Mouse (Mus musculus) limb, embryonic 15.5 days (tissue): ENCODE data around the gene Irf2. TPM values are rescaled to one million over a fixed set of nuclear protein-coding genes. Genes with fewer than 3 reads are reported as not detected.

Experiments used
- ATAC-seq: fragments of 200-750 bp; cut with Nextera tagmentation; 2 replicates; pipeline ENCODE4 v1.8.0; 2017; ENCODE audit warnings: low read depth, moderate TSS enrichment; ENCODE audit not compliant: insufficient number of reproducible peaks, low FRiP score, low TSS enrichment
- H3K27ac ChIP-seq: fragments of 300-500 bp; sonication (generic); 2 replicates; pipeline ENCODE4 v1.5.1; 2015; ENCODE audit warnings: moderate library complexity, mild to moderate bottlenecking, inconsistent platforms
- H3K27me3 ChIP-seq: fragments of 300-500 bp; sonication (generic); 2 replicates; pipeline ENCODE4 v1.6.1; 2015; ENCODE audit warnings: inconsistent platforms
- H3K36me3 ChIP-seq: fragments of 300-500 bp; sonication (generic); 2 replicates; pipeline ENCODE4 v1.6.1; 2015; ENCODE audit warnings: inconsistent platforms
- H3K4me1 ChIP-seq: fragments of 300-500 bp; sonication (generic); 2 replicates; pipeline ENCODE4 v1.6.1; 2015; ENCODE audit warnings: inconsistent platforms
- H3K4me2 ChIP-seq: fragments of 300-500 bp; sonication (generic); 2 replicates; pipeline ENCODE4 v1.6.1; 2015; ENCODE audit warnings: mild to moderate bottlenecking, inconsistent platforms
- H3K4me3 ChIP-seq: fragments of 300-500 bp; sonication (generic); 2 replicates; pipeline ENCODE4 v1.5.1; 2015; ENCODE audit warnings: mild to moderate bottlenecking, inconsistent platforms
- H3K9ac ChIP-seq: fragments of 300-500 bp; sonication (generic); 2 replicates; pipeline ENCODE4 v1.6.1; 2015; ENCODE audit warnings: inconsistent platforms
- H3K9me3 ChIP-seq: fragments of 300-500 bp; sonication (generic); 2 replicates; pipeline ENCODE4 v1.6.1; 2016; ENCODE audit warnings: inconsistent platforms
- WGBS: fragments of 180-500 bp; shearing (Covaris S2); methylation state at CpG from one replicate; pipeline ENCODE4 v1.1.7; 2015; 5-methylcytosine and 5-hydroxymethylcytosine counted together
- polyA plus RNA-seq: library from polyadenylated mRNA; unstranded; fragments of >200 nt; fragmentation: Nextera tagmentation; extraction: Ambion mirVana; gene quantifications from 2 replicates; pipeline ENCODE4 v1.2.1, GENCODE M21; 2015

The Irf2 gene
- polyA plus RNA-seq, 1 experiment from 2014 or later = 24.8 TPM

DNA sequence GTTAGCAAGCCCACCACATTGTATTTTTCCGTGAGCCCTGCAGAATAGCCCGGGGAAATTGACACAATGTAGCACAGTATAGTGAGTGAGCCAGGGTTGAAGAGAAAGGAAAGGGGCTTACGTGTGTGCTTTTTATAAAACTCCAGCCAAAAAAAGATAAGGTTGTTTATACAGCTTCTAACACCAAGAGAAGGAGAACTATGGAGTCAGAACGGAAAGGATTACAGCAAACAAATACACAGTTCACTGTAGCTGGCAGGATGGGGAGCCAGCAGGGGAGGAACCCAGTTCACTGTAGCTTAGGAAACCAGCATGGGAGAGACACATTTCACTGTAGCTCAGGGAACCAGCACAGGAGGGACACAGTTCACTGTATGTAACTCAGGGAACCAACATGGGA lies 149.0 kb downstream of the Irf2 start:
- Histone ChIP-seq H3K27ac (no peak overlapping the region), H3K36me3 (no peaks in the 10 kb centered on the region), H3K4me1 (peaks cover 12% of the 10 kb centered on the region), H3K4me3 (no peak overlapping the region), H3K27me3 (no peaks in the 10 kb centered on the region), H3K9me3 (no peaks in the 10 kb centered on the region), H3K4me2 (no peak overlapping the region), H3K9ac (no peak overlapping the region)
- ATAC-seq = no peak
- WGBS = 51% methylated on average over 4 of the region's 4 CpGs

DNA sequence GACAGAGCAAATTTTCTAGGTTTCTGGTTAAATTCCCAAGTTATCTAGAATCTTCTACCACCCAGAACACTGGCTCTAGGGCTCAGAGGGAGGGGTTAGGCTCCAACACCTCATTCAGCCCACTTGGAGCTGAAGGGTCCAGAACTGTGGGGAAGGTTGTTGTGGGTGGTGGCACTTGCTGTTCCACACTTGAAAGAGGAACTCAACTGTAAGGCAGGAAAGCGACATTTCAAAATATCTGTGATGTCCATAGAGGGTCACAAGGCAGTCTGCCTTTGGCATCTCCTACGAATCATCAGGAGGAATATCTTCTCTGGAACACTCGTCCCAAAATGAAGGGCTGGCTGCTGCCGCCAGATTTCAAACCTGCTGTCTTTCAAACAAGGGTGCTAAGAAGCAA lies 150.7 kb downstream of the Irf2 start:
- H3K36me3 ChIP-seq = no peaks in the 10 kb centered on the region
- no peaks in the 10 kb centered on the region for H3K9me3 ChIP-seq
- no peak overlapping the region for H3K4me3 ChIP-seq
- H3K27ac ChIP-seq = no peak overlapping the region
- H3K27me3 ChIP-seq = no peaks in the 10 kb centered on the region
- H3K9ac ChIP-seq = no peak overlapping the region
- H3K4me2 ChIP-seq = no peak overlapping the region
- no peak for ATAC-seq
- H3K4me1 ChIP-seq = peaks cover 12% of the 10 kb centered on the region
- 78% methylated on average over 4 of the region's 4 CpGs for WGBS

DNA sequence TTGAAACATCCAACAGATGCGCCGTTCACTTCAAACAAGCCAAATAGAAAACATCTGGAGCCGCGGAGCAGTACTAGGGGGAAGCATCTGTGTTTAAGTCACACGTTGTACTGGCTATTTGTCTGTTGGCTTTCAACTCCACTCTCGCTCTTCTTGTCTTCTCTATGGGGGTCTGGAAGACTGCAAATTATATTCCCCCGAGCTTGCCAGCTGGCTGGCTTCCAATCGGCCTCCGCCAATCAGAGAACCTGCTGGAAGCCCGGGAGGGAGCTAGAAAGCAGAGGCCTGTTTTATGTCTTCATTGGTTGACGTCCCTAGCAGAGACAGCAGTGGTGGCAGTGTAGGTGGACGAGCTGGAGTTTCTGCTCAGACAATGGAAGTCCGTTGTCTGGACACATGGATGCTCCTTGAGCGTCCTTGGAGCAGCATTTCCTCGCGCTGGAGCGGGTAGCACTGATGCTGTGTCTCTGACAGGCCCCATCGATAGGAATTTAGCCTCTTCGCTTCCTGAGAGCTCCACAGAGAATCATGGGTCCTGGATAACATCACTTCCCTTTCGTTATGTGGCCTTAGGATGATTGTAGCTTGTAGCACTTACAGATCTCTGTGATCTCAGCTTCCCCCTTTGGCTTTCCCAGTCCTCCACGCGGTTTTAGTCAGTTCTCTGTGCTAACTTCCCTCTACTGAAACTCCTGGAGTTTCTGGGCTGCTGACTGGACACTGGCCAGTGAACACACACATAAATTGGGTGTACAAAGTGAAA lies 153.2 kb downstream of the Irf2 start:
- H3K4me2 ChIP-seq = peak overlapping the region; percentile 40
- H3K4me1 ChIP-seq = peaks cover 12% of the 10 kb centered on the region
- peak; percentile 77 for ATAC-seq
- H3K27ac ChIP-seq = peak overlapping the region; percentile 80
- H3K36me3 ChIP-seq = no peaks in the 10 kb centered on the region
- no peaks in the 10 kb centered on the region for H3K27me3 ChIP-seq
- no peaks in the 10 kb centered on the region for H3K9me3 ChIP-seq
- WGBS = 26% methylated on average over 22 of the region's 22 CpGs
- H3K4me3 ChIP-seq = 0 out of 2 replicates have a peak overlapping the region, but pooled peaks have one; percentile 14
- H3K9ac ChIP-seq = no peak overlapping the region

DNA sequence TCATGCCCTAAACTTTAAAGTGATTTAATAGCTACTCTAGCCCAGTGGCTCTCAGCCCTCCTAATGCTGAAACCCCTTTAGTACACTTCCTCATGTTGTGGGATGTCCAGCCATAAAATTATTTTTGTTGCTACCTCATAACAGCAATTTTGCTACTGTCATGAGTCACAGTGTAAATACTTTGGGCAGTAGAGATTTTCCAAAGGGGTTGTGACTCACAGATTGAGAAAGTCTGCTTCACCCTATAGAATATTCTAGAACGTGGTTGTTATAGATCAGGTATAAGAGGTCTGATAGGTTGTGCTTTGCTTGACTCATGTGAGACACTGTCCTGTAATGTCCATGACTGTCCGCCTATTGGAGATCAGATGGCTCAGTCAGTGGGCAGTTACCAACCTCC lies 154.9 kb downstream of the Irf2 start:
- Histone ChIP-seq H3K36me3 (no peaks in the 10 kb centered on the region), H3K4me2 (no peak overlapping the region), H3K9ac (no peak overlapping the region), H3K4me3 (no peak overlapping the region), H3K9me3 (no peaks in the 10 kb centered on the region), H3K27ac (no peak overlapping the region), H3K27me3 (no peaks in the 10 kb centered on the region), H3K4me1 (peaks cover 12% of the 10 kb centered on the region)
- no peak for ATAC-seq
- 88% methylated on average over 2 of the region's 2 CpGs for WGBS

DNA sequence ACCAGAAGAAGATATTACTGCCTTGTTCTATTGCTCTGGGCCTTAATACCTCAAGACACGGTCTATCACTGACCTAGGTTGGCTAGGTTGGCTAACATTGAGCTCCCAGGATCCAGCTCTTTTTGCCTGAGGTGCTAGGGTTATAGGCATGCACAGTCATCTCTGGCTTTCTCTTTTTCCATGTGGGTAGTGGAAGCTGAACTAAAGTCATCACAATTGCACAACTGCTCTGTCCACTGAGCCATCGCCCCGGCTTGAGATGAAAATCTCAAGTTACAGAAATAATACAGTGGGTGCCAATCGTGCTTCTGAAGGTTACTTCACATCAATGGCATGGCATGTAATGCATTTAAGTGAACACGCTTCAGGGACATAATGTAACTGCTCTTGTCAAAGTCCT lies 156.5 kb downstream of the Irf2 start:
- Histone ChIP-seq H3K4me3 (no peak overlapping the region), H3K27ac (no peak overlapping the region), H3K27me3 (no peaks in the 10 kb centered on the region), H3K36me3 (no peaks in the 10 kb centered on the region), H3K9ac (no peak overlapping the region), H3K4me2 (no peak overlapping the region), H3K9me3 (no peaks in the 10 kb centered on the region), H3K4me1 (peaks cover 12% of the 10 kb centered on the region)
- ATAC-seq = no peak
- 87% methylated on average over 5 of the region's 5 CpGs for WGBS

DNA sequence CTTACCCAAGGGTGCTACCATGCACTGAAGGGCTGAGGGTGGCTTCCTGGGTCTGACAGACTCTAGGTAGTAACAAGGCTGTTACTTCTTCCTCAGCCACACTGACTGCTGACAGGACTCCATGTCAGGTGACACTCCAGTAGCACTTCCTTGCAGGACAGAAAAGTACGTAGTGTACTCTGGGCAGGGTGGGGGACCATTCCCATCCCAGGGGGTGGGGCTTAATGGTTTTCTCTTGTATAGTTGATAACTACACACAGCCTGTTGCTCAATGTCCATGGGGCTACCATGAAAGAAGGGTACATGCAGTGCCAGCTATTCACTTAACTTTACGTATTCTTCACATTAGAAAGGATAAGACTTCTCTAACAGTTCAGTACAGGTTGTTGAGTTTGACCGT lies 157.2 kb downstream of the Irf2 start:
- ATAC-seq = no peak
- H3K9ac ChIP-seq = no peak overlapping the region

More for the DNA sequence above, 157.2 kb downstream of the Irf2 start:
- no peaks in the 10 kb centered on the region for H3K9me3 ChIP-seq
- no peaks in the 10 kb centered on the region for H3K36me3 ChIP-seq
- H3K27ac ChIP-seq = no peak overlapping the region
- H3K4me1 ChIP-seq = peaks cover 12% of the 10 kb centered on the region
- no peak overlapping the region for H3K4me3 ChIP-seq
- 92% methylated on average over 3 of the region's 3 CpGs for WGBS
- H3K4me2 ChIP-seq = no peak overlapping the region
- no peaks in the 10 kb centered on the region for H3K27me3 ChIP-seq

Other genes starting within 250 kb of the Irf2 start
- 9.2 and 10.2 TPM in 2 replicates for gene Cenpu, start 187.7 kb upstream of the Irf2 start, polyA plus RNA-seq
- gene Primpol, start 122.5 kb upstream of the Irf2 start, polyA plus RNA-seq = 11.4 and 12.4 TPM in 2 replicates
- gene Casp3, start 122.4 kb upstream of the Irf2 start, polyA plus RNA-seq = 72.3 and 74.0 TPM in 2 replicates
- 1.2 and 1.7 TPM in 2 replicates for gene Enpp6, start 247.2 kb downstream of the Irf2 start, polyA plus RNA-seq